Mouse (Mus musculus) brain, embryonic 14.5 days (tissue): ENCODE measurements around the gene Polr1c.

ENCODE experiments used
- CTCF ChIP-seq: fragments of 200-500 bp; IDR thresholded peaks from 2 replicates; pipeline ENCODE4 v1.5.1; 2012; ENCODE audit warnings: inconsistent platforms, mild to moderate bottlenecking, moderate library complexity, borderline replicate concordance; ENCODE audit not compliant: insufficient read depth, insufficient read length; ENCODE audit errors: extremely low read depth
- POLR2A ChIP-seq: fragments of 200-500 bp; IDR thresholded peaks from 2 replicates; pipeline ENCODE4 v1.6.1; 2012; ENCODE audit warnings: mild to moderate bottlenecking, inconsistent platforms, borderline replicate concordance; ENCODE audit not compliant: poor library complexity, insufficient read depth, insufficient read length, severe bottlenecking; ENCODE audit errors: extremely low read depth

- TF ChIP-seq CTCF (no peak), POLR2A (no peak)
Measured at GRCm38 (mm10) chr17:46283911-46284310, 36.1 kb upstream of the Polr1c start.
